In genomic region chr6:122562463-122562862, GRCm38 (mm10) we compare ENCODE assay signal across 9 mouse cellular contexts. TPM values are rescaled to one million over a fixed set of nuclear protein-coding genes. Genes with fewer than 3 reads are reported as not detected.
A peak's percentile ranks its signal among the peaks of the same experiment; 100 is the strongest.
DNase-seq lines count a peak whose midpoint lies in the region; ATAC-seq and TF ChIP-seq lines count a peak whose summit lies in the region.
"Had no signal": no experiment of that assay in that cellular context is flagged by ENCODE, and none has a peak within 500 bp of the region (broad histone marks: within the 10 kb centered on the region; RNA-seq: fewer than 3 reads in every experiment).

No protein-coding gene starts in this region.

- no peak overlapping the region for H3K27ac ChIP-seq in ES-E14 (ENCODE audit: insufficient read depth, low read depth, low read length, poor library complexity, severe bottlenecking)
- H3K27ac ChIP-seq in liver, postnatal 0 days (ENCODE audit: low read depth), result no peak overlapping the region
- no peak overlapping the region for H3K27ac ChIP-seq in neural tube, embryonic 14.5 days (ENCODE audit: low read depth, low read length)
- H3K27ac ChIP-seq: liver, embryonic 15.5 days had no signal

- ATAC-seq in liver, postnatal 0 days, result no peak
- peak; percentile 45 for ATAC-seq in neural tube, embryonic 14.5 days (ENCODE audit: low read depth)

- 1% methylated on average over 6 of the region's 6 CpGs for WGBS in liver, postnatal 0 days (ENCODE audit: insufficient replicate concordance)
- WGBS in neural tube, embryonic 14.5 days, result 6% methylated on average over 6 of the region's 6 CpGs

- H3K4me1 ChIP-seq in ES-E14 (ENCODE audit: control insufficient read depth in 2 of 2, insufficient read depth in 2 of 2, low read length in 2 of 2, poor library complexity in 1 of 2), result 0 out of 4 replicates have a peak, but pooled peaks cover 0 to 2% of the 10 kb centered on the region in 2 experiments
- no peaks in the 10 kb centered on the region; the same call in 1 of the 2 replicates for H3K4me1 ChIP-seq in liver, postnatal 0 days (ENCODE audit: insufficient read depth)
- H3K4me1 ChIP-seq in neural tube, embryonic 14.5 days (ENCODE audit: control insufficient read depth, insufficient read depth, low read length), result no peaks in the 10 kb centered on the region

- no peak overlapping the region for H3ac ChIP-seq in C2C12 (ENCODE audit: control insufficient read depth, insufficient read length, low read depth)

- no peaks in the 10 kb centered on the region for H3K36me3 ChIP-seq in C2C12 (ENCODE audit: control insufficient read depth, insufficient read depth)
- H3K36me3 ChIP-seq in ES-E14 (ENCODE audit: control insufficient read depth, insufficient read depth, low read length, poor library complexity, severe bottlenecking), result no peaks in the 10 kb centered on the region
- H3K36me3 ChIP-seq in liver, postnatal 0 days (replicated peaks; ENCODE audit: insufficient read depth, low read length), result no peaks in the 10 kb centered on the region
- H3K36me3 ChIP-seq in neural tube, embryonic 14.5 days (ENCODE audit: control insufficient read depth, insufficient read depth, low read length), result no peaks in the 10 kb centered on the region
- H3K36me3 ChIP-seq: liver, embryonic 15.5 days had no signal

- no peak overlapping the region for H3K9ac ChIP-seq in ES-E14 (ENCODE audit: insufficient read depth, low read depth, low read length, poor library complexity, severe bottlenecking)
- no peak overlapping the region for H3K9ac ChIP-seq in liver, postnatal 0 days (replicated peaks)
- no peak overlapping the region for H3K9ac ChIP-seq in neural tube, embryonic 14.5 days (replicated peaks; ENCODE audit: low read depth, low read length)
- H3K9ac ChIP-seq: liver, embryonic 15.5 days had no signal

- TF ChIP-seq EP300 in liver, postnatal 0 days (IDR thresholded peaks at IDR 0.05; ENCODE audit: low read depth), result no peak

- no peak overlapping the region for H3K4me3 ChIP-seq in C2C12 (ENCODE audit: insufficient read depth, poor library complexity, severe bottlenecking)
- no peak overlapping the region for H3K4me3 ChIP-seq in ES-E14 (ENCODE audit: insufficient read depth in 1 of 2, low read depth in 1 of 2, low read length in 2 of 2, poor library complexity in 1 of 2, severe bottlenecking in 1 of 2)
- no peak overlapping the region for H3K4me3 ChIP-seq in liver, postnatal 0 days (ENCODE audit: low read depth, low read length)
- no peak overlapping the region for H3K4me3 ChIP-seq in neural tube, embryonic 14.5 days (ENCODE audit: low read depth, low read length)
- H3K4me3 ChIP-seq: liver, embryonic 15.5 days had no signal

- peak; percentile 42 for TF ChIP-seq CTCF in C2C12 (IDR thresholded peaks at IDR 0.05; ENCODE audit: control insufficient read depth, insufficient read depth, insufficient read length)
- peak; percentile 89 for TF ChIP-seq CTCF in liver, postnatal 0 days (IDR thresholded peaks at IDR 0.05; ENCODE audit: low read depth)

- no peaks in the 10 kb centered on the region for H3K9me3 ChIP-seq in ES-E14 (ENCODE audit: control insufficient read depth, insufficient read depth, low read depth, low read length)
- H3K9me3 ChIP-seq in liver, postnatal 0 days (ENCODE audit: low read length), result no peaks in the 10 kb centered on the region
- H3K9me3 ChIP-seq in neural tube, embryonic 14.5 days (ENCODE audit: control insufficient read depth, low read length), result no peaks in the 10 kb centered on the region
- H3K9me3 ChIP-seq: liver, embryonic 15.5 days had no signal

- no peaks in the 10 kb centered on the region for H3K79me2 ChIP-seq in C2C12 (ENCODE audit: control insufficient read depth, insufficient read depth)

- in situ Hi-C loops in ES-E14 (cut with MboI; ENCODE audit: low sequenced_read_pairs in 2 of 2, unreplicated experiment in 2 of 2), result no loop called here

- no peaks in the 10 kb centered on the region for H3K27me3 ChIP-seq in C2C12 (ENCODE audit: control insufficient read depth, insufficient read depth, insufficient read length)
- peaks cover 14% of the 10 kb centered on the region; the same call in 1 of the 2 replicates for H3K27me3 ChIP-seq in liver, postnatal 0 days (ENCODE audit: insufficient read depth, low read length)
- no peaks in the 10 kb centered on the region for H3K27me3 ChIP-seq in neural tube, embryonic 14.5 days (ENCODE audit: control insufficient read depth, insufficient read depth, low read length)

- no peaks in the 10 kb centered on the region for H3K79me3 ChIP-seq in C2C12 (ENCODE audit: low read depth)

- H3K4me2 ChIP-seq in liver, postnatal 0 days (ENCODE audit: low read depth, low read length), result no peak overlapping the region
- peak overlapping the region; percentile 6; the same call in 1 of the 2 replicates for H3K4me2 ChIP-seq in neural tube, embryonic 14.5 days (ENCODE audit: low read depth, low read length)
- H3K4me2 ChIP-seq: liver, embryonic 15.5 days had no signal

- DNase-seq in ES-E14 (ENCODE audit: low read depth, low spot score), result peak; percentile 58
- peak; percentile 42 for DNase-seq in cerebellum, adult 8-10 months
- peak; percentile 81 for DNase-seq in forelimb bud, embryonic 11.5 days (ENCODE audit: low read depth, low spot score)
- peak; percentile 77 for DNase-seq in kidney, postnatal 10 days
- DNase-seq in liver, postnatal 0 days, result peak; percentile 58
- peak; percentile 12 to 27 for DNase-seq in thymus, postnatal 36 days

TF ChIP-seq in C2C12, 6 proteins besides CTCF, POLR2A, EP300 and RAD21:
- TF ChIP-seq CEBPB (IDR thresholded peaks at IDR 0.05; ENCODE audit: low read depth) (peak; percentile 67), FOSL1 (IDR thresholded peaks at IDR 0.05; ENCODE audit: insufficient read depth, low read length, poor library complexity, severe bottlenecking) (no peak), USF1 (IDR thresholded peaks at IDR 0.05; ENCODE audit: low read depth) (no peak), MYOG (IDR thresholded peaks at IDR 0.05; ENCODE audit: control insufficient read depth, extremely low read depth, insufficient read length) (no peak)

TF ChIP-seq in ES-E14, 5 proteins besides CTCF, POLR2A, EP300 and RAD21:
- TF ChIP-seq HCFC1 (IDR thresholded peaks at IDR 0.05; ENCODE audit: borderline replicate concordance, insufficient read depth, low read length) (no peak), CHD2 (IDR thresholded peaks at IDR 0.05; ENCODE audit: low read depth, low read length) (no peak), ZNF384 (IDR thresholded peaks at IDR 0.05; ENCODE audit: low read depth, low read length) (peak; percentile 90), MAFK (IDR thresholded peaks at IDR 0.05; ENCODE audit: insufficient read depth, low read depth, low read length) (no peak)

RNA-seq across cellular contexts. Expression of gene Aicda, which starts 8.9 kb away (rescaled TPM):
- polyA plus RNA-seq in C2C12 (2012; fragmentation: generic; extraction: Trizol), result not detected
- total RNA-seq in ES-E14 (2012; rRNA removed), result 0.32 and 0.76 TPM in 2 replicates
- 0.06 TPM in 1 of 2 replicates, not detected in the other for polyA plus RNA-seq in liver, postnatal 0 days (2015; fragmentation: Nextera tagmentation; extraction: Ambion mirVana)
- polyA plus RNA-seq in neural tube, embryonic 14.5 days (2014; fragmentation: Nextera tagmentation; extraction: Ambion mirVana), result 0.99 and 1.1 TPM in 2 replicates
- polyA plus RNA-seq: liver, embryonic 15.5 days had no signal

RNA-seq across cellular contexts. Expression of gene Apobec1, which starts 39.8 kb away (rescaled TPM):
- polyA plus RNA-seq in C2C12 (2012; fragmentation: generic; extraction: Trizol), result 1.1 TPM
- 5.9 and 8.8 TPM in 2 replicates for total RNA-seq in ES-E14 (2012; rRNA removed)
- 11.9 and 12.3 TPM in 2 replicates for polyA plus RNA-seq in liver, postnatal 0 days (2015; fragmentation: Nextera tagmentation; extraction: Ambion mirVana)
- 1.1 and 1.4 TPM in 2 replicates for polyA plus RNA-seq in neural tube, embryonic 14.5 days (2014; fragmentation: Nextera tagmentation; extraction: Ambion mirVana)

RNA-seq across cellular contexts. Expression of gene Gdf3, which starts 47.4 kb away (rescaled TPM):
- polyA plus RNA-seq in C2C12 (2012; fragmentation: generic; extraction: Trizol), result not detected
- total RNA-seq in ES-E14 (2012; rRNA removed), result 155 and 219 TPM in 2 replicates
- 0.47 and 1.0 TPM in 2 replicates for polyA plus RNA-seq in liver, postnatal 0 days (2015; fragmentation: Nextera tagmentation; extraction: Ambion mirVana)
- not detected in 2 replicates for polyA plus RNA-seq in neural tube, embryonic 14.5 days (2014; fragmentation: Nextera tagmentation; extraction: Ambion mirVana)

RNA-seq across cellular contexts. Expression of gene Mfap5, which starts 56.8 kb away (rescaled TPM):
- 0.26 TPM for polyA plus RNA-seq in C2C12 (2012; fragmentation: generic; extraction: Trizol)
- total RNA-seq in ES-E14 (2012; rRNA removed), result 7.1 and 8.7 TPM in 2 replicates
- 0.55 and 2.5 TPM in 2 replicates for polyA plus RNA-seq in liver, postnatal 0 days (2015; fragmentation: Nextera tagmentation; extraction: Ambion mirVana)
- 1.8 and 5.5 TPM in 2 replicates for polyA plus RNA-seq in neural tube, embryonic 14.5 days (2014; fragmentation: Nextera tagmentation; extraction: Ambion mirVana)

Comparison
In these comparisons a context has a peak if more than half of its experiments do, and no peak if none do; other contexts are left out.
1. DNase-seq: peak in every context shown above with its lines; median percentile 81 in forelimb bud, embryonic 11.5 days; 77 in kidney, postnatal 10 days; 58 in ES-E14; 58 in liver, postnatal 0 days; 42 in cerebellum, adult 8-10 months; 20 in thymus, postnatal 36 days.